Mouse (Mus musculus) ES-Bruce4 (cell line): Measurements from ENCODE around the gene Styx. TPM values are rescaled to one million over a fixed set of nuclear protein-coding genes. Genes with fewer than 3 reads are reported as not detected.

ENCODE experiments used
- H3K27ac ChIP-seq: 2 replicates; pipeline ENCODE4 v1.5.1; 2012; ENCODE audit warnings: low read length, inconsistent platforms; ENCODE audit not compliant: insufficient read depth
- H3K27me3 ChIP-seq: 2 replicates; pipeline ENCODE4 v1.6.1; 2012; ENCODE audit warnings: mild to moderate bottlenecking, low read length, inconsistent platforms; ENCODE audit not compliant: control insufficient read depth, poor library complexity, insufficient read depth, severe bottlenecking
- H3K36me3 ChIP-seq: 2 replicates; pipeline ENCODE4 v1.6.1; 2012; ENCODE audit warnings: inconsistent platforms, mild to moderate bottlenecking, low read length, moderate library complexity; ENCODE audit not compliant: control insufficient read depth, poor library complexity, insufficient read depth, severe bottlenecking
- H3K4me1 ChIP-seq: one replicate; pipeline ENCODE4 v1.8.1; 2011; ENCODE audit warnings: low read length; ENCODE audit not compliant: control insufficient read depth, insufficient read depth
- H3K4me3 ChIP-seq: 2 replicates; pipeline ENCODE4 v1.5.1; 2011; ENCODE audit warnings: low read depth, mild to moderate bottlenecking, low read length
- H3K9ac ChIP-seq: 2 replicates; pipeline ENCODE4 v1.6.1; 2012; ENCODE audit warnings: low read depth, mild to moderate bottlenecking, inconsistent platforms; ENCODE audit not compliant: poor library complexity, severe bottlenecking
- H3K9me3 ChIP-seq: replicated peaks from 2 replicates; pipeline ENCODE4 v1.6.1; 2012; ENCODE audit warnings: mild to moderate bottlenecking, low read length, inconsistent platforms; ENCODE audit not compliant: control insufficient read depth, poor library complexity, insufficient read depth, severe bottlenecking
- CTCF ChIP-seq: IDR thresholded peaks from one replicate; pipeline ENCODE4 v1.8.1; 2011; ENCODE audit warnings: low read depth, low read length
- EP300 ChIP-seq: IDR thresholded peaks from 2 replicates; pipeline ENCODE4 v1.6.1; 2011; ENCODE audit warnings: low read depth, low read length; ENCODE audit not compliant: insufficient read depth
- POLR2A ChIP-seq: IDR thresholded peaks from one replicate; pipeline ENCODE4 v1.8.1; 2011; ENCODE audit warnings: low read length; ENCODE audit not compliant: insufficient read depth
- polyA plus RNA-seq: library from polyadenylated mRNA; stranded (reverse); fragments of >200 nt; gene quantifications from 2 replicates; pipeline ENCODE4 v1.2.4, GENCODE M21; 2011; ENCODE audit warnings: low read depth; ENCODE audit not compliant: missing spikeins, insufficient read depth, insufficient read length

Styx gene
- polyA plus RNA-seq, 1 experiment: 36.7 TPM

DNA sequence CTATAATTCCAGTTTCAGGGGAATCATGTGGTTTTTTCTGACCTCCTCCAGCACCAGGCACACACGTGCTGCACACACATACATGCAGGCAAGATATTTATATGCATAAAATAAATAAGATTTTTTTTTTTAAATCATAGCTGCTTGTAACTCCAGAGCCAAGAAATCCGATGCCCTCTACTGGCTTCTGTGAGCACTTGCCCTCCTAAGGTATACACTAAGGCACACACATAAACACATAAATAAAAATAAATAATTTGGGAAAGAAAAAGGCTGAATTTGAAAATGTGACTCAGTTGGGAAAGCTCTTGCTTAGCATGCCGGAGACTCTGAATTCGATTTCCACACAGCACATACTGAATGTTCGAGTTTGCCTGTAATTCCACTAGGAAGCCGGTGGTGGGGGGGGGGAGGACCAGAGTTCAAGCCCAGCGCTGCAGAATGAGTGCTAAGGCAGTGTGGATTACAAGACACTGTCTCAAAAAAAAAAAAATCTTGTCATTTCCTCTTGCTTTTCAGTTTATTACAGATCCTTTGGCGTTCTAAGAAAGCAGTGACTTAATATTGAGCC is 21.8 kb upstream of the Styx start:
- H3K4me3 ChIP-seq: peak overlapping the region; percentile 72
- no peaks in the 10 kb centered on the region for H3K9me3 ChIP-seq
- no peaks in the 10 kb centered on the region for H3K27me3 ChIP-seq
- peak overlapping the region; percentile 44 for H3K27ac ChIP-seq
- peaks cover 21% of the 10 kb centered on the region for H3K36me3 ChIP-seq
- TF ChIP-seq CTCF: no peak
- no peak for TF ChIP-seq POLR2A
- TF ChIP-seq EP300: no peak
- no peaks in the 10 kb centered on the region for H3K4me1 ChIP-seq
- peak overlapping the region; percentile 72 for H3K9ac ChIP-seq

DNA sequence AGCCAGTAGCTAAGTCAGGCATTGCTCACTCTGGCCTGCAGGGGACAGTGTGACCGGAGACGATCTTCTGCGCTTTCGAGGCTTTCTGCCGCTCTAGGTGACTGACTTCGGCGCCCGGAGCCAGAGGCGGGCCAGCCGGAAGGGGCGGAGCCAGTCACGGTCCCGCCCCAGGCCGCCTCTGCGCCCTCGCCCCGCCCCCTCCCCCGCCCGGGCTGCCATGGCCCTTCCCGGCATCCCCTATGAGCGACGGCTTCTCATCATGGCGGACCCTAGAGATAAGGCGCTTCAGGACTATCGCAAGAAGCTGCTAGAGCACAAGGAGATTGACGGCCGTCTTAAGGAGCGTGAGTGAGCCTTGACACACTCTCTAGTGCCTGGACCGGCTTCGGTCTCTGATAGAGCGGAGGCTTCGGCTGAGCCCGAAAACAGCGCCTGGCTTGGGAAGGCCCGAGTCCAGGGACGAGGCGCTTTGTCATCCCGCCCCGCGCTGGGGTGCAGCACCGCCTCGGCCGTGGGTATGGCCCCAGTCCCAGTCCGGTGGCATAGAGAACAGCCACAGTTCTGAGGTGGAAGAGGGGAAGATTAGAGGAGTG is 21.2 kb upstream of the Styx start, which contains the start of gene Psmc6:
Gene Psmc6 (plus strand): TSS at position 200 of the 593 bp plus-strand sequence.
- Histone ChIP-seq H3K4me1 (no peaks in the 10 kb centered on the region), H3K27ac (peak within 1 kb of the TSS; percentile 44), H3K4me3 (peak within 1 kb of the TSS; percentile 99), H3K9me3 (no peaks in the 10 kb centered on the region), H3K36me3 (peaks cover 24% of the 10 kb centered on the region), H3K27me3 (no peaks in the 10 kb centered on the region), H3K9ac (peak within 1 kb of the TSS; percentile 87)
- TF ChIP-seq POLR2A: peak; percentile 70
- TF ChIP-seq EP300: no peak
- TF ChIP-seq CTCF: peak; percentile 81

- TF ChIP-seq CTCF: no peak
- no peak for TF ChIP-seq POLR2A
- TF ChIP-seq EP300: no peak
- Histone ChIP-seq H3K4me3 (peak overlapping the region; percentile 0; the same call in 1 of the 2 replicates), H3K36me3 (peaks cover 11% of the 10 kb centered on the region), H3K9ac (no peak overlapping the region), H3K27ac (0 out of 2 replicates have a peak overlapping the region, but pooled peaks have one; percentile 11), H3K9me3 (peaks cover 4% of the 10 kb centered on the region; the same call in 1 of the 2 replicates), H3K4me1 (peaks cover 2% of the 10 kb centered on the region), H3K27me3 (no peaks in the 10 kb centered on the region)
Observed at GRCm38 (mm10) chr14:45364211-45365195, 13.6 kb downstream of the Styx start.

DNA sequence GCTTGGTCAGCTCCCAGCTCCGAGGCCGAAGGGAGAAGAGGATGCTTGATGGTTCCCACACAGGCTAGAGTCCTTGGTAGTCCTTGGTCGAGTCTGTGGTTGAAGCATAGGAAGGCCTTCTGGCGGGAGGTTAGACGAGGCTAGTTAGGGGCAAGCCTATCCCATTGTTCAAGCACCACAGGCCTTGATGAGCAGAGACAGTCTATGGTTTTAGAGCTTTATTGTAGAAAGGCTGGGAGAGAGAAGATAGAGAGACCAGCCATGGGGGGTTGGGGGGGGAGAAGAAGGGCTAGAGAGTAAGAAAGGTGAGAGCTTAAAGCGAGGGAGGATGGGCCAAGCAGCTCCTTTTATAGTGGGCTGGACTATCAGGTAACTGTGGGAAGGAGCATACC is 14.3 kb downstream of the Styx start:
- peaks cover 14% of the 10 kb centered on the region for H3K36me3 ChIP-seq
- no peak overlapping the region for H3K9ac ChIP-seq
- H3K9me3 ChIP-seq: peaks cover 7% of the 10 kb centered on the region; the same call in 1 of the 2 replicates
- peaks cover 2% of the 10 kb centered on the region for H3K4me1 ChIP-seq
- TF ChIP-seq CTCF (no peak), POLR2A (no peak), EP300 (no peak)
- peak overlapping the region; percentile 0; the same call in 1 of the 2 replicates for H3K4me3 ChIP-seq
- H3K27me3 ChIP-seq: no peaks in the 10 kb centered on the region
- no peak overlapping the region for H3K27ac ChIP-seq

DNA sequence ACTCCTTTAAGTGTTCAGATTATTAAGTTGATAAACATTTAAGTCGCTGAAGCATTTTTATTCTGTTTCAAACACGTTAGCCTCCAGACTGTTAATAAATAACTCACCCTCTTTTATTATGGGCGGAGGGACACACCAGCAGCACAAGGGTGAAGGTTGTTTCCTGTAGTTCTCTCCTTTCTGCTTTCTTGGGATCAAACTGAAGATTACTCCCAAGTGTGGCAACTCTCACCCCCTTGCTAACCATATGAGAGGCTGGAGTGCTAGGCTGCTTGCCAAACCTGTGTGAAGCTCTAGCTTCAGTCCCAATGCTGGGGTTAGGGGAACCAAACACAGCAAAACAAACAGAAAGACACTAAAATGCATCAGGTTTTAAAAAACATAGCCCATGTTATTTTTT is 27.9 kb downstream of the Styx start:
- no peaks in the 10 kb centered on the region for H3K4me1 ChIP-seq
- H3K9ac ChIP-seq: no peak overlapping the region
- no peak overlapping the region for H3K4me3 ChIP-seq
- no peaks in the 10 kb centered on the region for H3K27me3 ChIP-seq
- H3K36me3 ChIP-seq: peaks cover 40% of the 10 kb centered on the region
- TF ChIP-seq POLR2A: no peak
- TF ChIP-seq CTCF: no peak
- TF ChIP-seq EP300: no peak
- no peaks in the 10 kb centered on the region for H3K9me3 ChIP-seq
- no peak overlapping the region for H3K27ac ChIP-seq
